Mouse (Mus musculus): Measurements from ENCODE around the gene Ilk. TPM values are rescaled to one million over a fixed set of nuclear protein-coding genes. Genes with fewer than 3 reads are reported as not detected.

The Ilk gene
- polyA plus RNA-seq, 1 experiment: 90.9 TPM

DNA sequence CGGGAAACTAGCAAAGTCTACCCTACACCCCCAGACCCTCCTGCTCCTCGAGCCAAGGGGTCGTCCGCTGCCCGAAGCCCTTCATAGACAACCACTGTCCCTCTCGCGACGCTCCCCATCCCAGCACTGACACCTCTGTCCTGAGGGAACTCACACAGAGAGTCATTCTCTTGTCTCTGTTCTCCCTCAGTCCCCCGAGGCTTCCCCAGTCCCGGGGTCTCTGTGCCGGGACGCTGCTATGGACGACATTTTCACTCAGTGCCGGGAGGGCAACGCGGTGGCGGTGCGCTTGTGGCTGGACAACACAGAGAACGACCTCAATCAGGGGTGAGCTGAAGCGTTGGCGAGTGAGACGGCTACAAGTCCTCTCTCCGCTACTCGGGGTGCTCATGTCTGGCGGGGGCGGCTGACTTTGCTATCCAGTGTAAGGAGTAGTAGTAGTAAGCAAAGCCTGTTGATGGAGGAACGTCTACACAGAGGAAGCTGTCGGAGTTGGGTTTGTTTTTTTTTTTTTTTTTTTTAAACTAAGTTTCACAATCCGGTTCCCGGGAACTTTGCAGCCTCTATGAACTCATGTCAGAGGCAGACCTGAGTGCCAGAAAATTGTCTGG, 624 bp downstream of the Ilk start, which contains the start of gene Rrp8:
TSS of gene Rrp8 (minus strand) at position 475 of the 611 bp plus-strand sequence.
- H3K4me1 ChIP-seq (ENCODE audit: control insufficient read depth, insufficient read depth, low read length): no peaks in the 10 kb centered on the region
- no peak within 1 kb of the TSS for H3K27ac ChIP-seq (ENCODE audit: insufficient read depth, low read length)
- peak within 1 kb of the TSS; percentile 95 for H3K9ac ChIP-seq (ENCODE audit: low read depth, poor library complexity, severe bottlenecking)
- H3K36me3 ChIP-seq (ENCODE audit: control insufficient read depth, insufficient read depth, low read length, poor library complexity, severe bottlenecking): peaks cover 38% of the 10 kb centered on the region
- no peaks in the 10 kb centered on the region for H3K9me3 ChIP-seq (replicated peaks; ENCODE audit: control insufficient read depth, insufficient read depth, low read length, poor library complexity, severe bottlenecking)
- H3K27me3 ChIP-seq (ENCODE audit: control insufficient read depth, insufficient read depth, low read length, poor library complexity, severe bottlenecking): no peaks in the 10 kb centered on the region
- TF ChIP-seq CTCF (IDR thresholded peaks at IDR 0.05; ENCODE audit: low read depth, low read length) (no peak), POLR2A (IDR thresholded peaks at IDR 0.05; ENCODE audit: insufficient read depth, low read length) (no peak), EP300 (IDR thresholded peaks at IDR 0.05; ENCODE audit: insufficient read depth, low read depth, low read length) (no peak)
- H3K4me3 ChIP-seq (ENCODE audit: low read depth, low read length): peak within 1 kb of the TSS; percentile 94

DNA sequence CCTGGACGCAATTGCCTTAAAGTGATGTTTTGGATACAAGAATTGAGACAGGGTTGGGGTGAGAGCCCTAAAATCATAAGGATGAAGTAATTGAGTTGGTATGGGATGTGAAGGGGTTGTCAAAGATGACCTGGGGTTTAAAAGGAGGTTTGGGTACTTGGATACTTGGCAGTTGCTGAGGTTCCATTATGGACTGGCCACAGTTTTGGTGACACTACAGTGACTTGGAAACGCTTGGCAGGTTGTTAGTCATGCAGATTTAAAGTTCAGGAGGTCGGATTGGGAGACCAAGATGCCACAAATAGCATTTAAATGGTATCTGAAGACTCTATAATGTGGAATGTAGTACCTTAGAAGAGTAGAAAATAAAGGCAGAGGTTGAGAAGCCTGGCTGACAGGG, 1.3 kb downstream of the Ilk start:
- peaks cover 38% of the 10 kb centered on the region for H3K36me3 ChIP-seq (ENCODE audit: control insufficient read depth, insufficient read depth, low read length, poor library complexity, severe bottlenecking)
- H3K9me3 ChIP-seq (replicated peaks; ENCODE audit: control insufficient read depth, insufficient read depth, low read length, poor library complexity, severe bottlenecking): no peaks in the 10 kb centered on the region
- H3K27me3 ChIP-seq (ENCODE audit: control insufficient read depth, insufficient read depth, low read length, poor library complexity, severe bottlenecking): no peaks in the 10 kb centered on the region
- peak overlapping the region; percentile 95 for H3K9ac ChIP-seq (ENCODE audit: low read depth, poor library complexity, severe bottlenecking)
- TF ChIP-seq EP300 (IDR thresholded peaks at IDR 0.05; ENCODE audit: insufficient read depth, low read depth, low read length) (no peak), POLR2A (IDR thresholded peaks at IDR 0.05; ENCODE audit: insufficient read depth, low read length) (no peak), CTCF (IDR thresholded peaks at IDR 0.05; ENCODE audit: low read depth, low read length) (no peak)
- no peak overlapping the region for H3K4me3 ChIP-seq (ENCODE audit: low read depth, low read length)
- no peak overlapping the region for H3K27ac ChIP-seq (ENCODE audit: insufficient read depth, low read length)
- H3K4me1 ChIP-seq (ENCODE audit: control insufficient read depth, insufficient read depth, low read length): no peaks in the 10 kb centered on the region

- H3K36me3 ChIP-seq (ENCODE audit: control insufficient read depth, insufficient read depth, low read length, poor library complexity, severe bottlenecking): peaks cover 33% of the 10 kb centered on the region
- no peak overlapping the region for H3K27ac ChIP-seq (ENCODE audit: insufficient read depth, low read length)
Measured at GRCm38 (mm10) chr7:105738286-105738685, 1.9 kb downstream of the Ilk start.

GRCm38 (mm10) chr7:105738948-105739347, 2.6 kb downstream of the Ilk start:
- peaks cover 26% of the 10 kb centered on the region for H3K36me3 ChIP-seq (ENCODE audit: control insufficient read depth, insufficient read depth, low read length, poor library complexity, severe bottlenecking)
- no peaks in the 10 kb centered on the region for H3K27me3 ChIP-seq (ENCODE audit: control insufficient read depth, insufficient read depth, low read length, poor library complexity, severe bottlenecking)

More at GRCm38 (mm10) chr7:105738286-105738685, 1.9 kb downstream of the Ilk start:
- H3K27me3 ChIP-seq (ENCODE audit: control insufficient read depth, insufficient read depth, low read length, poor library complexity, severe bottlenecking): no peaks in the 10 kb centered on the region
- no peak overlapping the region for H3K4me3 ChIP-seq (ENCODE audit: low read depth, low read length)
- H3K9ac ChIP-seq (ENCODE audit: low read depth, poor library complexity, severe bottlenecking): no peak overlapping the region
- no peaks in the 10 kb centered on the region for H3K4me1 ChIP-seq (ENCODE audit: control insufficient read depth, insufficient read depth, low read length)
- no peak for TF ChIP-seq CTCF (IDR thresholded peaks at IDR 0.05; ENCODE audit: low read depth, low read length)
- no peaks in the 10 kb centered on the region for H3K9me3 ChIP-seq (replicated peaks; ENCODE audit: control insufficient read depth, insufficient read depth, low read length, poor library complexity, severe bottlenecking)

GRCm38 (mm10) chr7:105740089-105740795, 3.9 kb downstream of the Ilk start:
- Histone ChIP-seq H3K9ac (ENCODE audit: low read depth, poor library complexity, severe bottlenecking) (no peak overlapping the region), H3K27ac (ENCODE audit: insufficient read depth, low read length) (no peak overlapping the region), H3K36me3 (ENCODE audit: control insufficient read depth, insufficient read depth, low read length, poor library complexity, severe bottlenecking) (peaks cover 16% of the 10 kb centered on the region), H3K4me1 (ENCODE audit: control insufficient read depth, insufficient read depth, low read length) (no peaks in the 10 kb centered on the region), H3K4me3 (ENCODE audit: low read depth, low read length) (no peak overlapping the region), H3K9me3 (replicated peaks; ENCODE audit: control insufficient read depth, insufficient read depth, low read length, poor library complexity, severe bottlenecking) (no peaks in the 10 kb centered on the region), H3K27me3 (ENCODE audit: control insufficient read depth, insufficient read depth, low read length, poor library complexity, severe bottlenecking) (no peaks in the 10 kb centered on the region)
- TF ChIP-seq CTCF (IDR thresholded peaks at IDR 0.05; ENCODE audit: low read depth, low read length) (no peak), POLR2A (IDR thresholded peaks at IDR 0.05; ENCODE audit: insufficient read depth, low read length) (no peak), EP300 (IDR thresholded peaks at IDR 0.05; ENCODE audit: insufficient read depth, low read depth, low read length) (no peak)

More at GRCm38 (mm10) chr7:105738948-105739347, 2.6 kb downstream of the Ilk start:
- Histone ChIP-seq H3K4me1 (ENCODE audit: control insufficient read depth, insufficient read depth, low read length) (no peaks in the 10 kb centered on the region), H3K4me3 (ENCODE audit: low read depth, low read length) (no peak overlapping the region), H3K9me3 (replicated peaks; ENCODE audit: control insufficient read depth, insufficient read depth, low read length, poor library complexity, severe bottlenecking) (no peaks in the 10 kb centered on the region), H3K9ac (ENCODE audit: low read depth, poor library complexity, severe bottlenecking) (no peak overlapping the region), H3K27ac (ENCODE audit: insufficient read depth, low read length) (no peak overlapping the region)
- TF ChIP-seq CTCF (IDR thresholded peaks at IDR 0.05; ENCODE audit: low read depth, low read length): no peak
- no peak for TF ChIP-seq POLR2A (IDR thresholded peaks at IDR 0.05; ENCODE audit: insufficient read depth, low read length)
- TF ChIP-seq EP300 (IDR thresholded peaks at IDR 0.05; ENCODE audit: insufficient read depth, low read depth, low read length): no peak

DNA sequence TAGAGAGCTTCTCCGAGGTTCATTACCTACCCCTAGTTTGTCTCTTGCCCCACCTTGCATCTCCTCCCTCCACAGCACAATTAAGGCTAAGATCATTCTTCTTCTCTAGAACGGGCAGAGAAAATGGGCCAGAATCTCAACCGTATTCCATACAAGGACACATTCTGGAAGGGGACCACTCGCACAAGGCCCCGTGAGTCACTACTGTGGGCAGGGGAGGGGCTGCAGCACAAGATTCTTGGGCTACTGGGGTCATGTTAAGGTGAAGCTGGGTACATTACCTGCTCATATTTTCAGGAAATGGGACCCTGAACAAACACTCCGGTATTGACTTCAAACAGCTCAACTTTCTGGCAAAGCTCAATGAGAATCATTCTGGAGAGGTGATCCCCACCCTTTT, 4.5 kb downstream of the Ilk start:
- H3K9ac ChIP-seq (ENCODE audit: low read depth, poor library complexity, severe bottlenecking): no peak overlapping the region
- no peaks in the 10 kb centered on the region for H3K27me3 ChIP-seq (ENCODE audit: control insufficient read depth, insufficient read depth, low read length, poor library complexity, severe bottlenecking)
- no peaks in the 10 kb centered on the region for H3K4me1 ChIP-seq (ENCODE audit: control insufficient read depth, insufficient read depth, low read length)
- peaks cover 16% of the 10 kb centered on the region for H3K36me3 ChIP-seq (ENCODE audit: control insufficient read depth, insufficient read depth, low read length, poor library complexity, severe bottlenecking)
- no peak overlapping the region for H3K4me3 ChIP-seq (ENCODE audit: low read depth, low read length)
- no peak overlapping the region for H3K27ac ChIP-seq (ENCODE audit: insufficient read depth, low read length)
- no peaks in the 10 kb centered on the region for H3K9me3 ChIP-seq (replicated peaks; ENCODE audit: control insufficient read depth, insufficient read depth, low read length, poor library complexity, severe bottlenecking)
- TF ChIP-seq CTCF (IDR thresholded peaks at IDR 0.05; ENCODE audit: low read depth, low read length) (no peak), EP300 (IDR thresholded peaks at IDR 0.05; ENCODE audit: insufficient read depth, low read depth, low read length) (no peak), POLR2A (IDR thresholded peaks at IDR 0.05; ENCODE audit: insufficient read depth, low read length) (no peak)
